Mouse (Mus musculus): Measurements from ENCODE around the gene Gba2.
"Not testable (repeated sequence)": the region's sequence is repeated elsewhere in the genome, so short reads cannot be mapped to it uniquely, and the experiment has no call there.

The Gba2 gene

DNA sequence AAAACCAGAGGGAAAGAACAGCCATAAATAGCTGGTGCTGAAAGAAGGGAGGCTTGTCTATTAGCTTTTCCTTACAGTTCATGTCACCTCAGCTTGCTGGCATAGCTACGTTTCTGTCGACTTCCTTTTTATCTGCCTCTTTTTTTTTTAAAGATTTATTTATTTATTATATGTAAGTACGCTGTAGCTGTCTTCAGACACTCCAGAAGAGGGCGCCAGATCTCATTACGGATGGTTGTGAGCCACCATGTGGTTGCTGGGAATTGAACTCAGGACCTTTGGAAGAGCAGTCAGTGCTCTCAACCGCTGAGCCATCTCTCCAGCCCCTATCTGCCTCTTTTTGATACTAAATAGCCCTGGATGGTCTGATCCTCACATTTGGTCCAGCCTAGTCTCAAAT is 26.8 kb downstream of the Gba2 start:
- DNase-seq: not testable (repeated sequence)

DNA sequence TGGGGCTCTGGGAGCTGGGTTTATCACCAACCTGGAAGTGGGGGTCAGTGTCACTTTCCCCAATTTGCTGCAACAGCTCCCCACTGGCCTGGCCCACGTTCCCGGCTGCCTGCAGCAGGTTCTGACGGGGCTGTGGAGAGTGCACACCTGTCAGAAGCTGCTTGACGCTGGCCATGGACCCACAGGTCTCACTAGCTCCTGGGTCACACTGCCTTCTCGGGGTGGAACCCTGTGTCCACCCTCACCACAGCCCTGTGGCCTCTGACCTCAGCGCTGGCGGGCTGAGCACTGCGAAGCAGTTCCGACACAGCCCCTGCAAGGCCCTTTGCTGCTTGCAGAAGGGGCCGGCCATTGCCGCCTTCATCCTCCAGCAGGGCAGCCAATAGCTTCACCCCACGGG is 29.6 kb downstream of the Gba2 start:
- DNase-seq: no peak

DNA sequence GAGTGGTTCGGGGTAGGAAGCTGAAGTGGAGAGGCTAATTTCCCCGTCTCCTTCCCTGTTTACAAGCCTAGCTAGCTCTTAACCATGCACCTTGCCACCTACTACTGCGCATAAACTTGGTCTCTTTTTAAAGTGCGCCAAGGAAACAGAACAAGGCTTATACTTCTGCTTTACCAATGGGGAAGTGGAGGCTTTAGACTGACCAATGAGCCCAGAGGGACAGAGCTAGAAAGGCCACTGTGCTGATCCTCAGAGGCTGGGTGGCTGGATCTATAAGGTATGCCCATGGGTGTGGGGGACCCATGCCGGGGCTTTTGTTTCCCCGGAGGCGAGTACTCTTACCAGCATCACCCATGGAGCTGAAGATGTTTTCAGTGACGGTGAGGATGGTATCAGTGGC is 31.5 kb downstream of the Gba2 start:
- no peak for DNase-seq

GRCm38 (mm10) chr4:43546375-43547047 is 32.2 kb downstream of the Gba2 start:
- no peak for DNase-seq

DNA sequence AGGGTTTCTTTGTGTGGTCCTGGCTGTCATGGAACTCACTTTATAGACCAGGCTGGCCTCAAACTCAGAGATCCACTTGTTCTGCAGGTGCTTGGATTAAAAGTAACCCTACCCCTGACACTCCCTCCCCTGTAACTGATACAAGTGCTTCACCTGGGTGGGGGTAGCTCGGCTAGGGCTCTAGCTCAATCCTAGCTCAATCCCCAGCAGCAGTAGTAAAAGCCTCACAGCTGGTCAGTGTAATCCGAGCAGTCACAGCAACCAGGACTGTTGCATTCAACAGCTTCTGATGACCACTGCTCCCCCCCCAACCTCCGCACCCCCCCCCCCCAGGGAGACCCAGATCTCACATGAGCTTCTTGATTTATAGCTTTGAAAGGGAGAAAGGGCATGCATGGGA is 36.6 kb downstream of the Gba2 start:
- no peak for DNase-seq

DNA sequence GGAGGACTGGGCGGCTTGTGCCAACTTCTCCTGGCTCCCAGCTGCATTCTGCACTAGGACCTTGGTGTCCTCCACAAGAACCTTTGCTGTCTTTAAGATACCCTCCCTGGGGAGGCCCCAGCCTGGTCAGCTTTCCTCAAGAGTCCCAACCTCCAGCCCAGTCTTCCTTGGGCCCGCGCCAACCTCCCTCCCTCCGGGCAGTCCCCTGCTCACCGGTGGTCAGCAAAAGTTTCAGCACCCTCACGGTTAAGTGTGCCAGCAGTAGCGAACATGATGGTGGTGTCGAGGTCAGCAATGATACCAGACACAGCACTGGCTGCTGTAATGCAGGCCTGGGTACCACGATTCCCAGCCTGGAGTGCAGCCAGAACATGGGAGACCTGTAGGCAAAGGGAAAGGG is 42.6 kb downstream of the Gba2 start:
- DNase-seq: no peak

DNA sequence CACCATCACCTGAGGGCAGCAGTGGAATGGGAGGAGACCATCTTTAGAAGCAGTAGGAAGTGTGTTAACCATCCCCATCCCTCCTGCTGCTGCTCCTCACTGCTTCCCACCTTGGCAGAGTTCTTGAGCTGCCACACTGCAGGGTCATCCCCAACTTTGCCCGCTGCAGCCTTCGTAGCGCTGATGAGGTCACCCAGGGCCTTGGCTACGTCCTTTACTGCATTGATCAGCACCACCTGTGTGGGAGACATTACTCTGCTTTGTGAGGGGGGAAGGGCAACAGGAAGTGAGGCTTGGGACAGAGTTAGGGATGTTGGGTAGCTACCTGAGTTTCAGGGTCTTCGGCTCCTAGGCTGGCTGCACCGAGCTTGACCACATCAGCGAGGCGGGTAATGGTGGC is 43.0 kb downstream of the Gba2 start:
- no peak for DNase-seq

DNA sequence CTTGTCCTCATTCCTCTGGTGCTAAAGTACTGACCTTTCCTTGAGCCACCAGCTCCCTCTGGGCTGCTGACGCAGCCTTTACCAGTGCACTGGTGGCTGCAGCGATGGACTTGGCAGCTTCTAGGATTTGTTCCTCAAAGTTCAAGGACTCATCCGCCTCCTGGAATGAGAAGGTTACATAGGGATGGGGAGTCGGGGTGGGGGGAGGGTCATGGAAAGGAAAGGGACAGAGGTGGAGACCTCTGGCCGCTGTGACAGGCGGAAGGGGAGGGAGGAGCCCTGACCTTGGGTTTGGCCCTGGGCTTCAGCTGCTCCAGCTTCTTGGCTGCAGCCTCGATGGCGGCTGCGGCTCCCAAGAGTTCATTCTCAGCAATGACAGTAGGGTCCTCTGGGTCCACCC is 45.4 kb downstream of the Gba2 start:
- DNase-seq: no peak

DNA sequence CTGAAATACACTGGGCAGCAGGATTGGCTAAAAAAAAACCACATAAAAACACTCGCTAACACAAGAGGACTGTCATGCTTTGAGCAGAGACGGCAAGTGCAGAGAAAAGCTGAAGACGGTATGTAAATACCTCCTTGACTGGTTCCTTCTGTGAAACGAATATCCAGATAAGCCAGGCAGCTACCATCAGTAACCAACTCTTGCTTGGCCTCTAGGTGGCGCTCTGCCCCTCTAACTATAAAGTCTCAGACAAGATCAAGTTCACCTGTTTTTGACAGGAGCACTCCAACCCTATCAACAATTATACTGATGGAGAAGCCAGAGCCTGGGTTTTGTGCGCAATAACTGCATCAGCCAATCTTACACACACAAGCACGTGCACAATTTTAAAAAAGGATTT is 48.1 kb downstream of the Gba2 start:
- DNase-seq: peak; percentile 85

GRCm38 (mm10) chr4:43530081-43530501 is 48.6 kb downstream of the Gba2 start:
- no peak for DNase-seq

DNA sequence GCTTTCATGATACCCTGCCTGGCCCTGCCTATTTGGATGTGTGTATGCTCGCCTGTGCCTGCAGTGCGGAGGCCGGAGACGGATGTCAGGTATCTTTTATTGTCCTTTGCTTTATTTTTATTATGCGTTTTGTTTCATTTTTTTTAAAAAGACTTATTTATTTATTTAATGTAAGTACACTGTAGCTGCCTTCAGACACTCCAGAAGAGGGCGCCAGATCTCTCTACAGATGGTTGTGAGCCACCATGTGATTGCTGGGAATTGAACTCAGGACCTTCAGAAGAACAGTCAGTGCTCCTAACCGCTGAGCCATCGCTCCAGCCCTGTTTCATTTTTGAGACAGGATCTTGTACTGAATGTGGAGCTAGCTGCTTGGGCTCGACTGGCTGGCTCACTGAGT is 50.2 kb downstream of the Gba2 start:
- no peak for DNase-seq

GRCm38 (mm10) chr4:43527880-43528279 is 50.8 kb downstream of the Gba2 start:
- DNase-seq: no peak

DNA sequence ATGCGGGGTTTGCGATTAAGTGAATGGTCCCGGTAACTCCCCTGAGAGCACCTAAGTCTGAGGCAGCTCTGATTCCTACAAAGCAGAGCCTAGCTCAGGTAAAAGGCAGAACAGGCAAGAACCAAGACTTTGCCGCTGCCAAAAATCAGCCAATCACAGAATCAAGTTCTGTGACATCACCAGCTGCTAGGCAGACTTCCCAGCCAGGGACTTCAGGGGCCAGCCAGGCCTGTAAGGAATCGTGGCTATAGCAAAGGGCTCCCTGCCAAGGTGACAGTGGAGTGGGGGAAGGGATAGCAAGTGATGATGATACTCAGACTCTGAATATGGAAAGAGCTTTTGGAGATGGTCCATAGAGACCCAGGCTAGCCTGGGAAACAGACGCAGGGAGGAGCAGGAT is 58.7 kb downstream of the Gba2 start:
- DNase-seq: peak; percentile 81

- DNase-seq: no peak
These were observed 59.1 kb downstream of the Gba2 start for GRCm38 (mm10) chr4:43519551-43519950.
